ENCODE assay signal across 19 mouse cellular contexts in genomic region chr1:84247111-84247510, GRCm38 (mm10).
DNase-seq lines count a peak whose midpoint lies in the region; TF ChIP-seq lines count a peak whose summit lies in the region.
"Had no signal": no experiment of that assay in that cellular context is flagged by ENCODE, and none has a peak within 500 bp of the region (broad histone marks: within the 10 kb centered on the region; RNA-seq: fewer than 3 reads in every experiment).

No protein-coding gene starts in this region.

- H3K36me3 ChIP-seq in forebrain, embryonic 10.5 days (replicated peaks), result no peaks in the 10 kb centered on the region
- H3K36me3 ChIP-seq: forebrain, embryonic 12.5 days; heart, embryonic 13.5 days; limb, embryonic 15.5 days; neural tube, embryonic 15.5 days had no signal

- 85% methylated on average over 3 of the region's 3 CpGs for WGBS in forebrain, embryonic 10.5 days

- intact Hi-C loops in gastrocnemius, adult 2 months (cut with DNase I), result no loop called here

- H3K4me3 ChIP-seq in gastrocnemius, adult 2 months, result no peak overlapping the region
- no peak overlapping the region for H3K4me3 ChIP-seq in forebrain, embryonic 10.5 days
- H3K4me3 ChIP-seq: forebrain, embryonic 12.5 days; heart, embryonic 13.5 days; limb, embryonic 15.5 days; myocyte; neural tube, embryonic 15.5 days had no signal

- no peaks in the 10 kb centered on the region for H3K27me3 ChIP-seq in forebrain, embryonic 10.5 days (ENCODE audit: poor library complexity, severe bottlenecking)
- H3K27me3 ChIP-seq: forebrain, embryonic 12.5 days; heart, embryonic 13.5 days; limb, embryonic 15.5 days; neural tube, embryonic 15.5 days had no signal

- H3K4me1 ChIP-seq in forebrain, embryonic 10.5 days, result no peaks in the 10 kb centered on the region
- H3K4me1 ChIP-seq: heart, embryonic 13.5 days; limb, embryonic 15.5 days had no signal

- H3K27ac ChIP-seq in gastrocnemius, adult 2 months, result no peak overlapping the region
- H3K27ac ChIP-seq in forebrain, embryonic 10.5 days, result no peak overlapping the region
- H3K27ac ChIP-seq: forebrain, embryonic 12.5 days; heart, embryonic 13.5 days; limb, embryonic 15.5 days; neural tube, embryonic 15.5 days had no signal

- H3K9me3 ChIP-seq in forebrain, embryonic 10.5 days, result no peaks in the 10 kb centered on the region
- H3K9me3 ChIP-seq: forebrain, embryonic 12.5 days; heart, embryonic 13.5 days; limb, embryonic 15.5 days; neural tube, embryonic 15.5 days had no signal

- peak; percentile 24 for DNase-seq in gastrocnemius, adult 2 months
- DNase-seq in gastrocnemius, postnatal 25 days, result no peak
- DNase-seq in kidney, postnatal 36 days, result peak; percentile 10 to 23
- no peak for DNase-seq in kidney, adult 18-20 months
- peak; percentile 23 for DNase-seq in ovary, adult 18-20 months (ENCODE audit: low spot score)
- no peak for DNase-seq in ovary, postnatal 14 days (ENCODE audit: low spot score)
- DNase-seq in adrenal gland, postnatal 10 days, result peak; percentile 56
- no peak for DNase-seq in forebrain, embryonic 10.5 days (ENCODE audit: extremely low spot score, low spot score)
- DNase-seq: cerebellum, adult 11 months; cerebellum, postnatal 14 days; heart, postnatal 4 days; midbrain, embryonic 14.5 days; right cerebral cortex, adult 18-20 months; spleen, adult 18-20 months had no signal

- TF ChIP-seq CTCF in gastrocnemius, adult 2 months (IDR thresholded peaks at IDR 0.05), result no peak

Comparison
In these comparisons a context has a peak if more than half of its experiments do, and no peak if none do; other contexts are left out.
1. DNase-seq: peak in gastrocnemius, adult 2 months (single experiment), kidney, postnatal 36 days (2 of 2), ovary, adult 18-20 months (single experiment) and adrenal gland, postnatal 10 days (single experiment); none in gastrocnemius, postnatal 25 days (single experiment), kidney, adult 18-20 months (single experiment), ovary, postnatal 14 days (single experiment) and forebrain, embryonic 10.5 days (single experiment).